Mouse (Mus musculus): ENCODE measurements at regions not wholly inside any gene's neighbourhood (a gene's known extent, or its start where the extent isn't known, plus 50 kb on each side); places are given as distances from the start of the nearest gene placed in this dataset.

GRCm38 (mm10) chr4:78389406-78389805 lies 177.6 kb upstream of the Ptprd start:
- TF ChIP-seq CTCF (IDR thresholded peaks at IDR 0.05; ENCODE audit: borderline replicate concordance, extremely low read depth, insufficient read depth, insufficient read length): no peak
- no peak for TF ChIP-seq POLR2A (IDR thresholded peaks at IDR 0.05; ENCODE audit: borderline replicate concordance, extremely low read depth, insufficient read depth, insufficient read length, poor library complexity, severe bottlenecking)
